Mouse (Mus musculus): ENCODE data around the gene Psmb2.

- TF ChIP-seq E2F4 (IDR thresholded peaks at IDR 0.05; ENCODE audit: insufficient read depth) (no peak), TCF12 (IDR thresholded peaks at IDR 0.05; ENCODE audit: insufficient read depth, poor library complexity, severe bottlenecking) (no peak), POLR2A (IDR thresholded peaks at IDR 0.05; ENCODE audit: insufficient read length, low read depth) (no peak)
Observed at GRCm38 (mm10) chr4:126741448-126741847, 64.0 kb downstream of the Psmb2 start.
